Mouse (Mus musculus) embryonic facial prominence, embryonic 10.5 days (tissue): ENCODE data around the gene Birc5. TPM values are rescaled to one million over a fixed set of nuclear protein-coding genes. Genes with fewer than 3 reads are reported as not detected.

Experiments used
- DNase-seq: peaks from one replicate; pipeline ENCODE4 v3.0.0-alpha.2; 2017; ENCODE audit warnings: low spot score
- H3K27ac ChIP-seq: fragments of 300-500 bp; sonication (generic); replicated peaks from 2 replicates; pipeline ENCODE4 v1.5.1; 2016; ENCODE audit warnings: mild to moderate bottlenecking
- H3K27me3 ChIP-seq: fragments of 300-500 bp; sonication (generic); replicated peaks from 2 replicates; pipeline ENCODE4 v1.6.1; 2016; ENCODE audit warnings: low read depth, mild to moderate bottlenecking; ENCODE audit not compliant: poor library complexity, severe bottlenecking
- H3K36me3 ChIP-seq: fragments of 300-500 bp; sonication (generic); replicated peaks from 2 replicates; pipeline ENCODE4 v1.6.1; 2016; ENCODE audit warnings: mild to moderate bottlenecking, moderate library complexity
- H3K4me1 ChIP-seq: fragments of 300-500 bp; sonication (generic); 2 replicates; pipeline ENCODE4 v1.6.1; 2016
- H3K4me3 ChIP-seq: fragments of 300-500 bp; sonication (generic); 2 replicates; pipeline ENCODE4 v1.5.1; 2016; ENCODE audit warnings: mild to moderate bottlenecking, moderate library complexity
- H3K9me3 ChIP-seq: fragments of 300-500 bp; sonication (generic); 2 replicates; pipeline ENCODE4 v1.6.1; 2016; ENCODE audit warnings: mild to moderate bottlenecking
- WGBS: fragments of 180-500 bp; shearing (Covaris S2); methylation state at CpG from one replicate; pipeline ENCODE4 v1.1.7; 2016; 5-methylcytosine and 5-hydroxymethylcytosine counted together
- polyA plus RNA-seq: library from polyadenylated mRNA; unstranded; fragments of >200 nt; fragmentation: Nextera tagmentation; extraction: Ambion mirVana; gene quantifications from 2 replicates; pipeline ENCODE4 v1.2.1, GENCODE M21; 2016

Gene Birc5
- polyA plus RNA-seq, 1 experiment from 2014 or later: 416 TPM

GRCm38 (mm10) chr11:117819095-117819494 is 30.0 kb upstream of the Birc5 start:
- H3K4me3 ChIP-seq: no peak overlapping the region
- H3K9me3 ChIP-seq: no peaks in the 10 kb centered on the region
- peaks cover 22% of the 10 kb centered on the region for H3K4me1 ChIP-seq
- WGBS: 85% methylated on average over 8 of the region's 8 CpGs
- H3K27me3 ChIP-seq: no peaks in the 10 kb centered on the region
- H3K27ac ChIP-seq: no peak overlapping the region
- peaks cover 100% of the 10 kb centered on the region for H3K36me3 ChIP-seq
- DNase-seq: no peak

GRCm38 (mm10) chr11:117820173-117820572 is 28.9 kb upstream of the Birc5 start:
- WGBS: 94% methylated on average over 7 of the region's 7 CpGs
- Histone ChIP-seq H3K27ac (no peak overlapping the region), H3K4me1 (peaks cover 32% of the 10 kb centered on the region), H3K4me3 (no peak overlapping the region), H3K9me3 (no peaks in the 10 kb centered on the region), H3K36me3 (peaks cover 91% of the 10 kb centered on the region), H3K27me3 (no peaks in the 10 kb centered on the region)
- DNase-seq: no peak

- peaks cover 49% of the 10 kb centered on the region for H3K4me1 ChIP-seq
- no peaks in the 10 kb centered on the region for H3K27me3 ChIP-seq
- H3K36me3 ChIP-seq: peaks cover 74% of the 10 kb centered on the region
- no peak overlapping the region for H3K4me3 ChIP-seq
- no peak overlapping the region for H3K27ac ChIP-seq
- WGBS: 87% methylated on average over 9 of the region's 9 CpGs
- no peaks in the 10 kb centered on the region for H3K9me3 ChIP-seq
- DNase-seq: no peak
These were observed 27.2 kb upstream of the Birc5 start for GRCm38 (mm10) chr11:117821868-117822267.

- no peak for DNase-seq
- no peak overlapping the region for H3K27ac ChIP-seq
- no peaks in the 10 kb centered on the region for H3K27me3 ChIP-seq
- H3K9me3 ChIP-seq: no peaks in the 10 kb centered on the region
- H3K4me3 ChIP-seq: no peak overlapping the region
- WGBS: 97% methylated on average over 7 of the region's 7 CpGs
- H3K36me3 ChIP-seq: peaks cover 65% of the 10 kb centered on the region
- peaks cover 58% of the 10 kb centered on the region for H3K4me1 ChIP-seq
These were observed 26.3 kb upstream of the Birc5 start for GRCm38 (mm10) chr11:117822728-117823241.

- WGBS: 92% methylated on average over 6 of the region's 6 CpGs
- Histone ChIP-seq H3K27me3 (no peaks in the 10 kb centered on the region), H3K36me3 (peaks cover 59% of the 10 kb centered on the region), H3K9me3 (no peaks in the 10 kb centered on the region), H3K4me3 (no peak overlapping the region; the same call in 1 of the 2 replicates), H3K4me1 (peaks cover 62% of the 10 kb centered on the region), H3K27ac (no peak overlapping the region)
- DNase-seq: no peak
These were observed 25.6 kb upstream of the Birc5 start for GRCm38 (mm10) chr11:117823411-117823810.

GRCm38 (mm10) chr11:117824060-117824969 is 24.7 kb upstream of the Birc5 start:
- H3K27me3 ChIP-seq: no peaks in the 10 kb centered on the region
- peak overlapping the region; percentile 97 for H3K27ac ChIP-seq
- H3K9me3 ChIP-seq: no peaks in the 10 kb centered on the region
- peak overlapping the region; percentile 85 for H3K4me3 ChIP-seq
- peak; percentile 88 for DNase-seq
- WGBS: 30% methylated on average over 23 of the region's 23 CpGs
- peaks cover 67% of the 10 kb centered on the region for H3K4me1 ChIP-seq
- peaks cover 50% of the 10 kb centered on the region for H3K36me3 ChIP-seq

GRCm38 (mm10) chr11:117825333-117826101 is 23.5 kb upstream of the Birc5 start, which contains the start of the genes Afmid and Tk1:
Gene Afmid, plus strand, starts transcription at chr11:117825924.
Gene Tk1, minus strand, starts transcription at chr11:117826092.
- WGBS: under 1% methylated on average over 34 of the region's 34 CpGs
- Histone ChIP-seq H3K36me3 (peaks cover 37% of the 10 kb centered on the region), H3K27ac (peak within 1 kb of the TSS; percentile 97), H3K27me3 (no peaks in the 10 kb centered on the region), H3K4me1 (peaks cover 64% of the 10 kb centered on the region), H3K4me3 (peak within 1 kb of the TSS; percentile 85), H3K9me3 (no peaks in the 10 kb centered on the region)
- DNase-seq: peak; percentile 91

- Histone ChIP-seq H3K4me1 (peaks cover 64% of the 10 kb centered on the region), H3K27ac (peak overlapping the region; percentile 97), H3K4me3 (peak overlapping the region; percentile 85), H3K9me3 (no peaks in the 10 kb centered on the region), H3K27me3 (no peaks in the 10 kb centered on the region), H3K36me3 (peaks cover 31% of the 10 kb centered on the region)
- peak; percentile 58 for DNase-seq
- 10% methylated on average over 5 of the region's 5 CpGs for WGBS
These were observed 22.9 kb upstream of the Birc5 start for GRCm38 (mm10) chr11:117826164-117826563.

- no peak for DNase-seq
- H3K36me3 ChIP-seq: peaks cover 24% of the 10 kb centered on the region
- no peaks in the 10 kb centered on the region for H3K27me3 ChIP-seq
- peaks cover 66% of the 10 kb centered on the region for H3K4me1 ChIP-seq
- WGBS: 74% methylated on average over 8 of the region's 8 CpGs
- peak overlapping the region; percentile 97; the same call in 1 of the 2 replicates for H3K27ac ChIP-seq
- H3K9me3 ChIP-seq: no peaks in the 10 kb centered on the region
- H3K4me3 ChIP-seq: no peak overlapping the region
These were observed 22.1 kb upstream of the Birc5 start for GRCm38 (mm10) chr11:117826916-117827315.

GRCm38 (mm10) chr11:117827386-117827785 is 21.7 kb upstream of the Birc5 start:
- no peaks in the 10 kb centered on the region for H3K27me3 ChIP-seq
- WGBS: 77% methylated on average over 3 of the region's 3 CpGs
- H3K4me1 ChIP-seq: peaks cover 69% of the 10 kb centered on the region
- H3K4me3 ChIP-seq: no peak overlapping the region
- no peaks in the 10 kb centered on the region for H3K9me3 ChIP-seq
- no peak for DNase-seq
- no peak overlapping the region for H3K27ac ChIP-seq
- H3K36me3 ChIP-seq: peaks cover 19% of the 10 kb centered on the region

GRCm38 (mm10) chr11:117828149-117828887 is 20.7 kb upstream of the Birc5 start:
- Histone ChIP-seq H3K27me3 (no peaks in the 10 kb centered on the region), H3K9me3 (no peaks in the 10 kb centered on the region), H3K27ac (0 out of 2 replicates have a peak overlapping the region, but pooled peaks have one; percentile 25), H3K4me3 (no peak overlapping the region), H3K4me1 (peaks cover 64% of the 10 kb centered on the region), H3K36me3 (peaks cover 9% of the 10 kb centered on the region)
- 88% methylated on average over 18 of the region's 18 CpGs for WGBS
- DNase-seq: no peak
